Mouse (Mus musculus): ENCODE measurements around the gene Lrig2.

- TF ChIP-seq POLR2A (IDR thresholded peaks at IDR 0.05; ENCODE audit: insufficient read depth, low read depth, low read length) (no peak), CTCF (IDR thresholded peaks at IDR 0.05) (no peak), EP300 (IDR thresholded peaks at IDR 0.05; ENCODE audit: insufficient read depth, low read depth, low read length) (no peak)
Measured at GRCm38 (mm10) chr3:104378228-104378627, 133.5 kb downstream of the Lrig2 start.

Measured in heart, adult 2 months (tissue).